Mouse (Mus musculus) stomach, postnatal 0 days (tissue): Measurements from ENCODE around the gene 2810408A11Rik.

Experiments
- CTCF ChIP-seq: IDR thresholded peaks from 2 replicates; pipeline ENCODE4 v1.5.1; 2016; ENCODE audit warnings: antibody characterized with exemption, low read depth, mild to moderate bottlenecking, moderate library complexity
- EP300 ChIP-seq: optimal IDR thresholded peaks from 2 replicates; pipeline ENCODE3; 2016; ENCODE audit warnings: antibody characterized with exemption

GRCm38 (mm10) chr11:69870289-69871069 lies 30.3 kb downstream of the 2810408A11Rik start:
- TF ChIP-seq CTCF (no peak), EP300 (no peak)
